Mouse (Mus musculus): Measurements from ENCODE around the gene Stau1.

DNA sequence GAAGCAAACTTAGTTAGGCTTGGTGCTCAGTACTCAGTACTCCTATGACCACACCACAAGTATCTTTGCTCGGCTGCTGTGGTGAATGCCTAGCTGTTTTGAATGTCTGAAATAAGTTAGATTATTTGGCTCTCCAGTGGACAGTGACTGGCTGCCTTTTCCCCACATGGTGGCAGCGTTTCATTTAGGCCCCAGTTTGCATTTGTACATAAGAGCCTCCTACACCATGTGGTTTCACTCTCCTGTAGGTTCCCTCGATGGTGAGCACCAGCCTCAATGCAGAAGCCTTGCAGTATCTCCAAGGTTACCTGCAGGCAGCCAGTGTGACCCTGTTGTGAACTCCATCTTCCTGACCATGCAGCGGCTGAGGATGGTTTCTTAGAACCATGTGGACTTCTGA, 50.6 kb downstream of the Stau1 start:
- TF ChIP-seq CTCF (IDR thresholded peaks at IDR 0.05; ENCODE audit: low read depth) (peak; percentile 70), EP300 (optimal IDR thresholded peaks at IDR 0.05) (no peak)

All from stomach, postnatal 0 days (tissue).